Mouse (Mus musculus) heart, postnatal 0 days (tissue): Measurements from ENCODE around the gene Tmem198b.

Experiments
- CTCF ChIP-seq: IDR thresholded peaks from 2 replicates; pipeline ENCODE4 v1.5.1; 2016; ENCODE audit warnings: antibody characterized with exemption, control low read depth, low read depth
- EP300 ChIP-seq: IDR thresholded peaks from 2 replicates; pipeline ENCODE4 v1.6.1; 2016; ENCODE audit warnings: antibody characterized with exemption, low read depth

DNA sequence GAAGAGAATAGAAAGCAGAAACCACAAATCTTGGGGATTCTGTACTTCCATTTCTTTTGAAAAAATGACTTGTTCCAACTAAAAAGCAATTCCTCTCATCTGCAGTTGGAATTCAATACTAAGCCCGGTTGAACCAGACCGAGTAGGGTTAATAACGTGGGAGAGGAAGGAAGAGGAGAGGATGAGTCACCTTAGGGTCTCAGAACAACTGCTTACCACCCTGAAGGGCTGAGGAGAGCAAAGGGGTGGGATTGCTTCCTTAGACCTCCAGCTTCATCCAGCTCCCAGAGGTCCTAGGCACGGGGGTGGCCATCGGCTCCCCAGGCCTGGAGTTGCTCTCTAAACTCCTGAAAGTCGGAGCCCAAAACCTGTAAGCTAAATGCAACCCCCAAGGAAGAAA, 809 bp downstream of the Tmem198b start:
- TF ChIP-seq CTCF (no peak), EP300 (no peak)
